Mouse (Mus musculus): ENCODE measurements around the gene Rtl9. TPM values are rescaled to one million over a fixed set of nuclear protein-coding genes. Genes with fewer than 3 reads are reported as not detected.

Rtl9 gene
- total RNA-seq, 1 experiment from 2014 or later: not detected

GRCm38 (mm10) chrX:143112546-143112945 lies 13.2 kb downstream of the Rtl9 start:
- no peak for ATAC-seq (replicated peaks in 1 of 2; ENCODE audit: insufficient read depth in 1 of 2, low FRiP score in 2 of 2, low TSS enrichment in 1 of 2, low read depth in 1 of 2, poor library complexity in 2 of 2, severe bottlenecking in 2 of 2)

Other genes with a start within 250 kb of the Rtl9 start
- 10.2 and 16.1 TPM in 2 replicates for gene Ammecr1, start 132.9 kb upstream of the Rtl9 start, total RNA-seq (2017)

All from hematopoietic stem cell, adult 5-6 weeks (primary cell).